In genomic region chr8:40124402-40124801, GRCm38 (mm10) we compare ENCODE assay signal across 18 mouse cellular contexts.
"Had no signal": no experiment of that assay in that cellular context is flagged by ENCODE, and none has a peak within 500 bp of the region (broad histone marks: within the 10 kb centered on the region; RNA-seq: fewer than 3 reads in every experiment).

No protein-coding gene starts in this region.

- H3K4me3 ChIP-seq: midbrain, embryonic 10.5 days; midbrain, embryonic 12.5 days; myocyte; neural tube, embryonic 13.5 days; neural tube, embryonic 15.5 days had no signal

- ATAC-seq: midbrain, embryonic 16.5 days had no signal

- H3K36me3 ChIP-seq: midbrain, embryonic 10.5 days; midbrain, embryonic 12.5 days; neural tube, embryonic 13.5 days; neural tube, embryonic 15.5 days had no signal

- DNase-seq: lung, embryonic 14.5 days; lung, postnatal 10 days; lung, postnatal 4 days; midbrain, embryonic 14.5 days; retina, postnatal 1 day; right cerebral cortex, adult 18-20 months; right cerebral cortex, postnatal 25 days; right cerebral cortex, postnatal 4 days; spleen, adult 18-20 months; thymus, adult 18-20 months; thymus, postnatal 14 days; thymus, postnatal 36 days had no signal

- H3K27me3 ChIP-seq: midbrain, embryonic 12.5 days; neural tube, embryonic 13.5 days; neural tube, embryonic 15.5 days had no signal

- H3K27ac ChIP-seq: midbrain, embryonic 10.5 days; midbrain, embryonic 12.5 days; neural tube, embryonic 13.5 days; neural tube, embryonic 15.5 days had no signal

- H3K9me3 ChIP-seq: midbrain, embryonic 10.5 days; midbrain, embryonic 12.5 days; neural tube, embryonic 13.5 days had no signal

- H3K4me1 ChIP-seq: midbrain, embryonic 10.5 days; midbrain, embryonic 12.5 days; neural tube, embryonic 13.5 days; neural tube, embryonic 15.5 days had no signal

- H3K4me2 ChIP-seq: lung, embryonic 14.5 days; midbrain, embryonic 12.5 days; neural tube, embryonic 13.5 days; neural tube, embryonic 15.5 days had no signal

- H3K9ac ChIP-seq: lung, embryonic 14.5 days; midbrain, embryonic 12.5 days; neural tube, embryonic 13.5 days; neural tube, embryonic 15.5 days had no signal
